Mouse (Mus musculus) ES-E14 (cell line): ENCODE measurements around the gene Hist2h2aa1. TPM values are rescaled to one million over a fixed set of nuclear protein-coding genes. Genes with fewer than 3 reads are reported as not detected.

Experiments
- DNase-seq: peaks from one replicate; pipeline ENCODE4 v3.0.0-alpha.2; 2013; ENCODE audit warnings: low read depth, low spot score
- H3K27ac ChIP-seq: 2 replicates; pipeline ENCODE4 v1.5.1; 2012; ENCODE audit warnings: low read depth, mild to moderate bottlenecking, low read length, moderate library complexity, mixed read lengths; ENCODE audit not compliant: poor library complexity, insufficient read depth, severe bottlenecking
- H3K36me3 ChIP-seq: 2 replicates; pipeline ENCODE4 v1.6.1; 2012; ENCODE audit warnings: mild to moderate bottlenecking, low read length, moderate library complexity, mixed read lengths; ENCODE audit not compliant: control insufficient read depth, poor library complexity, insufficient read depth, severe bottlenecking
- H3K4me1 ChIP-seq, 2 experiments: fragments of 150-350 bp in 1 of 2; sonication (generic) in 1 of 2; 2 replicates each; pipeline ENCODE4 v1.6.1; 2012; ENCODE audit warnings: low read length in 2 of 2, mild to moderate bottlenecking in 1 of 2, mixed read lengths in 1 of 2; ENCODE audit not compliant: control insufficient read depth in 2 of 2, insufficient read depth in 2 of 2, poor library complexity in 1 of 2
- H3K4me3 ChIP-seq, 2 experiments: fragments of 150-350 bp in 1 of 2; sonication (generic) in 1 of 2; 2 replicates each; pipeline ENCODE4 v1.5.1; 2012; ENCODE audit warnings: low read length in 2 of 2, low read depth in 1 of 2, mild to moderate bottlenecking in 1 of 2, mixed read lengths in 1 of 2; ENCODE audit not compliant: insufficient read depth in 1 of 2, poor library complexity in 1 of 2, severe bottlenecking in 1 of 2
- H3K9ac ChIP-seq: 2 replicates; pipeline ENCODE4 v1.6.1; 2012; ENCODE audit warnings: low read depth, mild to moderate bottlenecking, low read length, mixed read lengths; ENCODE audit not compliant: poor library complexity, insufficient read depth, severe bottlenecking
- H3K9me3 ChIP-seq: fragments of 150-350 bp; sonication (generic); 2 replicates; pipeline ENCODE4 v1.6.1; 2012; ENCODE audit warnings: low read depth, mild to moderate bottlenecking, low read length; ENCODE audit not compliant: control insufficient read depth, insufficient read depth
- CHD2 ChIP-seq: IDR thresholded peaks from 2 replicates; pipeline ENCODE4 v1.6.1; 2014; ENCODE audit warnings: mild to moderate bottlenecking, low read depth, low read length, inconsistent platforms
- HCFC1 ChIP-seq: IDR thresholded peaks from 2 replicates; pipeline ENCODE4 v1.6.1; 2012; ENCODE audit warnings: low read length, inconsistent platforms, borderline replicate concordance; ENCODE audit not compliant: insufficient read depth
- MAFK ChIP-seq: IDR thresholded peaks from 2 replicates; pipeline ENCODE4 v1.6.1; 2014; ENCODE audit warnings: mild to moderate bottlenecking, low read depth, low read length, inconsistent platforms; ENCODE audit not compliant: insufficient read depth
- ZC3H11A ChIP-seq: IDR thresholded peaks from 2 replicates; pipeline ENCODE4 v1.6.1; 2012; ENCODE audit warnings: low read depth, mild to moderate bottlenecking, inconsistent platforms, low read length, borderline replicate concordance
- ZNF384 ChIP-seq: IDR thresholded peaks from 2 replicates; pipeline ENCODE4 v1.6.1; 2012; ENCODE audit warnings: low read depth, low read length, inconsistent platforms
- in situ Hi-C, 2 experiments: fragments of 600-800 bp; cut with MboI; formaldehyde crosslinking; loops; one replicate each; pipeline ENCODE4 v1.15.1; 2025; ENCODE audit warnings: low sequenced_read_pairs in 2 of 2, inconsistent platforms in 1 of 2; ENCODE audit not compliant: unreplicated experiment in 2 of 2
- total RNA-seq: library from RNA; depleted of rRNA; stranded (reverse); fragments of 300-350 nt; gene quantifications from 2 replicates; pipeline ENCODE4 v1.2.3, GENCODE M21; 2012

The Hist2h2aa1 gene
- total RNA-seq, 1 experiment: 2,311 TPM

DNA sequence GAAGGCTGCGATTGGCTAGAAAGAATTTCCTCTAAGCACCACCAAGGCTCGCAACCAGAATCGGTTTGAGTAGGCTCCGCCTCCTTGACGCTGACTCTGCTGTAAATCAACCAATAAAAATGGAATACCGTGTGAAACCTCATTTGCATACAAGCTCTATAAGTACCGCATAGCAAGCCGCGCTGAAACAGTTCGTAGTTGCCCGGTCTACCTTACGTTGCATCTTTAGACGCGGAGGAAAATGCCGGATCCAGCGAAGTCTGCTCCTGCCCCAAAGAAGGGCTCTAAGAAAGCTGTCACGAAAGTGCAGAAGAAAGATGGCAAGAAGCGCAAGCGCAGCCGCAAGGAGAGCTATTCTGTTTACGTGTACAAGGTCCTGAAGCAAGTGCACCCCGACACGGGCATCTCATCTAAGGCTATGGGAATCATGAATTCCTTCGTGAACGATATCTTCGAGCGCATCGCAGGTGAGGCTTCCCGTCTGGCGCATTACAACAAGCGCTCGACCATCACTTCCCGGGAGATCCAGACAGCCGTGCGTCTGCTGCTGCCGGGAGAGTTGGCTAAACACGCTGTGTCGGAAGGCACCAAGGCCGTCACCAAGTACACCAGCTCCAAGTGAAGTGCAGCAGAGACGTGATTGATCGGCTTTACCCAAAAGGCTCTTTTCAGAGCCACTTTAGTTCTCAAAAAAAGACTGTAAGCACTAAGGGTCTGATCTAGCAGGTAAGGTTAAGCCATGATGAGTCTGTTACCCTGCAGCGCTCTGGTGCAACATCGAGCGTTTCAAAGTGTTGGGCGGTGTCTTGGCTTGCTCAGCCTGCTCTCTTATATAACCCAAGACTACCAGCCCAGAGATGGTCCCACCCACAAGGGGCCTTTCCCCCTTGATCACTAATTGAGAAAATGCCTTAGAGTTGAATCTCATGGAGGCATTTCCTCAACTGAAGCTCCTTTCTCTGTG is 24.5 kb downstream of the Hist2h2aa1 start, which contains the start of gene Hist2h2bb:
Hist2h2bb (plus strand) TSS at position 242 of the 964 bp plus-strand sequence.
- H3K4me1 ChIP-seq: peaks cover 3 to 5% of the 10 kb centered on the region in 2 experiments; a peak in 3 of 4 replicates
- H3K9ac ChIP-seq: peak within 1 kb of the TSS; percentile 84
- no peaks in the 10 kb centered on the region for H3K36me3 ChIP-seq
- peak within 1 kb of the TSS; percentile 61 to 81 for H3K4me3 ChIP-seq
- no peaks in the 10 kb centered on the region for H3K9me3 ChIP-seq
- peak within 1 kb of the TSS; percentile 89 for H3K27ac ChIP-seq
- peak; percentile 95 for DNase-seq
- TF ChIP-seq MAFK (peak; percentile 82), HCFC1 (peak; percentile 54; the same call in 1 of the 2 replicates), ZC3H11A (no peak)
- in situ Hi-C loops: no loop called here

DNA sequence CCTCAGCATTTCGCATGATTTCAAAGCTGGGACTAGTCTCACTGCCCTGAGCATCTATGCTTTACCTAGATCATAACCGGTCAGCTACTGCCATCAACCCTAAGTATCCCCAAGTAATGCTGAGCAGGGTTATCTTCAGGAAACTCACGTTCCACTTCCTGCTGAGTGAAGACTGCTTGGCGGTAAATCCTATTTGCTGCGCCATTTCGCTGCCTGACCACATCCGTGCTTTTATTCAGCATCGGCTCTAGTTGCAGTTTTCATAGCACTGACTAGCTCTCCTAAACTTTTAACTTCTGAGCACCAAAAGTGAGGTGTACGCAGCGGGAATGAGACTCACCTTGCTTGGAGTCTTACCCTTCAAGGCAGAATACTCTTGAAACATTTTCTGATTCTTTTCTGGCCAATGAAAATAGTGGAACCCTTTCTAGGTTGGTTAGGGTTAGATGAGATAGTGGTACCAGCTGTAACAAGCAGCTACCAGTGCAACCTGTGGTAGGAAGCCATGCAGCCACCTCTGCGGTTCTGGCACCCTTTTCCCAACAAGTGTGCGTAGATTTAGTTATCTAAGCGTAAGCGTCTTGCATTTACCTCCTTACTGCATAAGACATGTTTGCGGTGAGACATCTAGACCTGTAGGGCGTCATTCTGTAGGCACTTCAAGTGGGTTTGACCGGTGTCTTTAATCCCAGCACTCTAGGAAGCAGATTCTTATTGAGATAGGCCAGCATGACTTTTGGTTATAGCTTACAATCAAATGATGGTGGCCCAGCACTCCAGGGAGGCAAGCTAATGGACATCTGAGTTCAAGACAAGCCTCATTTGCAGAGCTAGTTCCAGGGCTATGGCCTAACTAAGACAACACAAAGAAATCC is 28.5 kb downstream of the Hist2h2aa1 start:
- no peak for DNase-seq
- no peaks in the 10 kb centered on the region for H3K9me3 ChIP-seq
- H3K4me1 ChIP-seq: peaks cover 0 to 3% of the 10 kb centered on the region in 2 experiments; a peak in 2 of 4 replicates
- TF ChIP-seq ZNF384 (no peak), ZC3H11A (no peak), MAFK (no peak; the same call in 1 of the 2 replicates), HCFC1 (no peak), CHD2 (peak; percentile 16; the same call in 1 of the 2 replicates)
- no peaks in the 10 kb centered on the region for H3K36me3 ChIP-seq
- in situ Hi-C loops: no loop called here
- H3K4me3 ChIP-seq: peak overlapping the region; percentile 70 to 73
- H3K9ac ChIP-seq: peak overlapping the region; percentile 68
- H3K27ac ChIP-seq: peak overlapping the region; percentile 64; the same call in 1 of the 2 replicates

DNA sequence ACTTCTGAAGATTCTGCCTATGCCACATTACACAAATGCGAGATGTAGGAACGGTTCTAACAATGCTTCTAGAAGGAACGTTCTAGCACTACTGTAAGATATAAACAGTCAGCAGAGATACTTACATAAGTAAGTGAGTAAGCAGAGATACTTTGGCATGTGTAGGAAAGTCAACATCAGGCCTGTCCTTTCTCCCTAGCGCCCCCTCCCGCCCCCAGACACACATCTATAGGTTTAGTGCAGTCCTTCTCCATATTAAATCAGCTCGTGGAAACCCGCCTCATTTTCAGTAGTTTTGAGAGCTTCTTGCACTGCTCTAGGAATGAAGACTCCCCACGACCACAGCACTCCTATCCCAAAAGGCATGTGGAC is 32.1 kb downstream of the Hist2h2aa1 start:
- Histone ChIP-seq H3K9ac (peak overlapping the region; percentile 83), H3K27ac (no peak overlapping the region), H3K4me1 (peaks cover 0 to 2% of the 10 kb centered on the region in 2 experiments; a peak in 2 of 4 replicates), H3K36me3 (no peaks in the 10 kb centered on the region), H3K9me3 (no peaks in the 10 kb centered on the region), H3K4me3 (peak overlapping the region; percentile 71 to 80)
- in situ Hi-C loops: no loop called here
- TF ChIP-seq CHD2 (no peak), MAFK (no peak), ZC3H11A (peak; percentile 26; the same call in 1 of the 2 replicates)
- peak; percentile 39 for DNase-seq

- peak overlapping the region; percentile 77 for H3K27ac ChIP-seq
- peak; percentile 79 for DNase-seq
- peaks cover 0 to 2% of the 10 kb centered on the region in 2 experiments; a peak in 2 of 4 replicates for H3K4me1 ChIP-seq
- H3K9ac ChIP-seq: peak overlapping the region; percentile 84
- TF ChIP-seq ZC3H11A (0 out of 2 replicates have a peak, but pooled peaks have one; percentile 30), CHD2 (no peak), HCFC1 (peak; percentile 39; the same call in 1 of the 2 replicates)
- peak overlapping the region; percentile 71 to 80 for H3K4me3 ChIP-seq
- H3K36me3 ChIP-seq: no peaks in the 10 kb centered on the region
- H3K9me3 ChIP-seq: no peaks in the 10 kb centered on the region
- in situ Hi-C loops: no loop called here
These were observed 32.7 kb downstream of the Hist2h2aa1 start for GRCm38 (mm10) chr3:96277800-96278624.
